Mouse (Mus musculus) erythroblast, embryonic 14.5 days (primary cell): ENCODE measurements around the gene Enpp3.

Source experiments
- GATA1 ChIP-seq: IDR thresholded peaks from 2 replicates; pipeline ENCODE4 v1.6.1; 2012; ENCODE audit warnings: low read length, inconsistent platforms, mixed read lengths
- TAL1 ChIP-seq: IDR thresholded peaks from 3 replicates; pipeline ENCODE4 v1.6.1; 2012; ENCODE audit warnings: low read length, inconsistent platforms, mixed read lengths

DNA sequence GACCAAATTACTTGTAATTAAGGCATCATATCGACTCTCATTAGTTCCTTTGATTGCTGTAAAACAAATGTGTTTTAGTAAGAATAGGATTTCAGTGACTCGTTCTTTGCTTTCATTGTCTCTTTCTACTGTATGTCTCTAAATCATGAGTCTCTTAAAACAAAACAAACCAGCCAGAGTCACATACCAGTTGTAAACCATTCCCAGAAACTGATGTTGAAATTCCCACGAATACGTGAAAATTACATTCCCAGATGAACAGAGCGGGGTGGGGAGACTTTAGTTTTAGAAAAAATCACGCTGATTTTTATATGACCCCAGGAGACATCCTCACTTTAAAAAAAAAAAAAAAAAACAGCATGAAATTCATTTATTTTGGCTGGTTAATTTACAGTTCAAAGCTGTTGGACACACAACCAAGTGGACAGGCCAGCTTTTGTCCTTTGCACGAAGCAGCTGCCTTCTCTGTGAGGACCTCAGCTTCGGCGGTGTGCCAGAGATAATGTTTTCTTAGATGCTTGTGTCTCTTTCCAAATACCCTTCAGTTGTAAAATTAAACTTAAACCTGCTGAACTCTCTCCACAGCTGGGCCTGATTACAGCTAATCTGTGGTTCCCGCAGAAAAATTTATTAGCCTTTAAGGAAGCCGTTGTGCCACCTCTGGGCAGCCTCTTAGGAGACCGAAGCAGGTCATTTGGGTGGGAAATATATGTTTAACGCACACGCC lies 64.5 kb downstream of the Enpp3 start:
- TF ChIP-seq GATA1, result no peak
- TF ChIP-seq TAL1, result no peak
